Mouse (Mus musculus) heart, embryonic 14.5 days (tissue): ENCODE data around the gene Dennd1c. TPM values are rescaled to one million over a fixed set of nuclear protein-coding genes. Genes with fewer than 3 reads are reported as not detected.
A peak's percentile ranks its signal among the peaks of the same experiment; 100 is the strongest.

Experiments used
- ATAC-seq: fragments of 200-750 bp; cut with Nextera tagmentation; 2 replicates; pipeline ENCODE4 v1.8.0; 2017; ENCODE audit warnings: low read depth, moderate TSS enrichment; ENCODE audit not compliant: insufficient number of reproducible peaks, insufficient read depth, low FRiP score
- H3K27ac ChIP-seq, 2 experiments: fragments of 200-500 bp in 1 of 2; fragments of 300-500 bp in 1 of 2; sonication (generic) in 1 of 2; replicated peaks in 1 of 2; 2 replicates each; pipeline ENCODE4 v1.5.1; 2012 to 2014; ENCODE audit warnings: low read depth in 2 of 2, low read length in 2 of 2, control low read depth in 1 of 2, mild to moderate bottlenecking in 1 of 2, mixed read lengths in 1 of 2; ENCODE audit not compliant: control insufficient read depth in 1 of 2, insufficient read depth in 1 of 2
- H3K27me3 ChIP-seq: fragments of 300-500 bp; sonication (generic); 2 replicates; pipeline ENCODE4 v1.6.1; 2014; ENCODE audit warnings: mild to moderate bottlenecking, low read length, control low read depth; ENCODE audit not compliant: control insufficient read depth, insufficient read depth
- H3K36me3 ChIP-seq: fragments of 300-500 bp; sonication (generic); 2 replicates; pipeline ENCODE4 v1.6.1; 2014; ENCODE audit warnings: mild to moderate bottlenecking, control low read depth, low read length, mixed read lengths; ENCODE audit not compliant: control insufficient read depth, insufficient read depth
- H3K4me1 ChIP-seq, 2 experiments: fragments of 200-500 bp in 1 of 2; fragments of 300-500 bp in 1 of 2; sonication (generic) in 1 of 2; 2 replicates each; pipeline ENCODE4 v1.6.1; 2012 to 2014; ENCODE audit warnings: low read length in 2 of 2, control low read depth in 1 of 2, mixed read lengths in 1 of 2; ENCODE audit not compliant: control insufficient read depth in 2 of 2, insufficient read depth in 2 of 2
- H3K4me2 ChIP-seq: fragments of 300-500 bp; sonication (generic); 2 replicates; pipeline ENCODE4 v1.6.1; 2014; ENCODE audit warnings: mild to moderate bottlenecking, low read length
- H3K4me3 ChIP-seq, 2 experiments: fragments of 200-500 bp in 1 of 2; fragments of 300-500 bp in 1 of 2; sonication (generic) in 1 of 2; 2 replicates each; pipeline ENCODE4 v1.5.1; 2012 to 2014; ENCODE audit warnings: low read length in 2 of 2, mild to moderate bottlenecking in 2 of 2, control low read depth in 1 of 2, low read depth in 1 of 2, moderate library complexity in 1 of 2; ENCODE audit not compliant: control insufficient read depth in 1 of 2, insufficient read depth in 1 of 2
- H3K9ac ChIP-seq: fragments of 300-500 bp; sonication (generic); 2 replicates; pipeline ENCODE4 v1.6.1; 2014; ENCODE audit warnings: mild to moderate bottlenecking, low read length
- H3K9me3 ChIP-seq: fragments of 300-500 bp; sonication (generic); 2 replicates; pipeline ENCODE4 v1.6.1; 2016; ENCODE audit warnings: low read length, control low read depth; ENCODE audit not compliant: control insufficient read depth
- WGBS: fragments of 180-500 bp; shearing (Covaris S2); extraction: QIAGEN DNeasy Blood & Tissue Kit; methylation state at CpG from one replicate; pipeline ENCODE4 v1.1.7; 2014; 5-methylcytosine and 5-hydroxymethylcytosine counted together
- polyA plus RNA-seq: library from polyadenylated mRNA; unstranded; fragments of >200 nt; fragmentation: Nextera tagmentation; extraction: Ambion mirVana; gene quantifications from 2 replicates; pipeline ENCODE4 v1.2.1, GENCODE M21; 2014

The Dennd1c gene
- polyA plus RNA-seq, 1 experiment from 2014 or later, result 0.69 TPM

DNA sequence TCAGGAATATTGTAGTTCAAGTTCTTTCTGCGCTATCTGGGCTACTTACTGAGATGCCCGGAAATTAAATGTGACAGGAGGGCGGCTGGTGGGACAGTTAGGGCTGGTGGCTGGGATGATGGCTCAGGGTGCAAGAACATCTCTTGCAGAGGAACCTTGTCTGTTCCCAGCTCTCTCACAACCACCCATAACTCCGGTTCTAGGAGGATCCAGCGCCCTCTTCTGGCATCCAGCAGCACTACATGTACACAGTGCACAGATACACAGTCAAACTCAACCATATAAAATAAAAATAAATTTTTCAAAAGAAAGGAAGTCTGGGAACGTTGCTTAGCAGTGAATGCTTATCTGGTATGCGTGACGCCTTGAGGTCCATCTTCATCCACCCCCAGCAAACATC lies 39.3 kb downstream of the Dennd1c start:
- 27% methylated on average over 8 of the region's 8 CpGs for WGBS
- 0 out of 2 replicates have a peak, but pooled peaks cover 2% of the 10 kb centered on the region for H3K9me3 ChIP-seq

DNA sequence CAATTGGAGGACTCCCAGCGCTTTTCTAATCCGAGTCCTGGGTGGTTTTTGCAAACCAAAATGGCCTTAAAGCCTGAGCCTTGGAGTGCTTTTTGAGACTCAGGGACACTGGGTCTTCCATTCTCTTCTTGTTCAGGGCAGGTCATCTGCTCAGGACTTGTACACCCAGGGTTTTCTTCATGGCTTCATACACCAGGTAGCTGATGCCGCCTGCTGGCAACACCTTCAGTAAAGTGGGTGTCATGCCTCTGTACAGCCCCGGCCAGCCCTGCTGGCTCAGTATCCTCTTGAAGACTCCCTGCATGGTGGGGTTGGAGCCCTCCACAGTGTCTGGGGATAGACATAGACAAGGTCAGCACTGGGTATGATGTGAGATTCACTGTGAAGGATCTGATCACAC lies 45.5 kb downstream of the Dennd1c start:
- no peak overlapping the region for H3K4me3 ChIP-seq
- no peaks in the 10 kb centered on the region for H3K9me3 ChIP-seq
- peaks cover 12 to 18% of the 10 kb centered on the region in 2 experiments for H3K4me1 ChIP-seq
- H3K36me3 ChIP-seq, result peaks cover 12% of the 10 kb centered on the region
- no peaks in the 10 kb centered on the region; the same call in 1 of the 2 replicates for H3K27me3 ChIP-seq
- H3K27ac ChIP-seq, result no peak overlapping the region
- peak overlapping the region; percentile 66 for H3K4me2 ChIP-seq
- 80% methylated on average over 4 of the region's 4 CpGs for WGBS
- H3K9ac ChIP-seq, result no peak overlapping the region
- ATAC-seq, result no peak

More for the DNA sequence above, 39.3 kb downstream of the Dennd1c start:
- Histone ChIP-seq H3K27ac (no peak overlapping the region), H3K4me2 (no peak overlapping the region), H3K9ac (no peak overlapping the region), H3K4me1 (peaks cover 4 to 6% of the 10 kb centered on the region in 2 experiments), H3K4me3 (no peak overlapping the region), H3K36me3 (no peaks in the 10 kb centered on the region), H3K27me3 (peaks cover 11% of the 10 kb centered on the region; the same call in 1 of the 2 replicates)
- no peak for ATAC-seq

DNA sequence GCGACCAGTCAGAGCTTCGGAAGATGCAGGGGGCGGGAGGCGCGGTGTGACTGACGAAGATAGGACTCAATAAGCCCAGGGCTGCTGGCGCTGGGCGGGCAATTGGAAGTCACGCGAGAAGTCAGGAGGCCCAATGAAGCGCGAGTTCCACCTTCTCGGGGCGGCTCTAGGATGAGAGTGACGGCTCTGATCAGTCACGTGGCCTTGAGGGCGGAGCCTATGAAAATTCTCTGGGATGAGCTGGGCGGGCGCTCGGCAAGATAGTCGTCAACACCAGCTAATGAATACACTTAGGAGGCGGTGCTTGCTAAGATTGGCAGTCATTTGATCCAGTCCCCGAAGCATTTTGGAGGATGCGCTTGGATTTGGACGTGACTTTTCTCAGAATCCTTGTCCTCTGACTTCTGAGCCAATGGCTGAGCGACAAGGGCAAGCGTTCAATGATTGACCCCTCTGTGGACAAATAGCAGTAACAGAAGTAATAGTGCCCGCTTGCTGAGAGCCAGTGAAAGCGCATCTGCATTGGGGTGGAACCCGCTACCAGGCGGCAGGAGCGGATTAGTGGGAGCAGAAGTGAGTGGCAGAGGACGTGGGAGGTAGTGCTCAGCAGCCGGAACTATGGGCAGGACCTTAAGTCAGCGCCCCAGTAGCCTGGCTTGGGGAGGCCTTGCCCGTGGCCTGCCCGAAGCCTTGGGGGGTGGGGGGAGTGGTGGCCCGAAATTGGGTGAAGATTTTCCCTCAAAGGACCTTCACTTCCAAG lies 46.5 kb downstream of the Dennd1c start:
- Histone ChIP-seq H3K27ac (peak overlapping the region; percentile 90 to 95), H3K4me3 (peak overlapping the region; percentile 34 to 51), H3K9me3 (no peaks in the 10 kb centered on the region), H3K4me2 (peak overlapping the region; percentile 66), H3K4me1 (peaks cover 12 to 18% of the 10 kb centered on the region in 2 experiments), H3K9ac (peak overlapping the region; percentile 52), H3K27me3 (no peaks in the 10 kb centered on the region), H3K36me3 (peaks cover 22% of the 10 kb centered on the region)
- ATAC-seq, result peak; percentile 92
- under 1% methylated on average over 38 of the region's 38 CpGs for WGBS

GRCm38 (mm10) chr17:57030931-57031660 lies 47.2 kb downstream of the Dennd1c start, which contains the start of gene Khsrp:
Gene Khsrp, minus strand, starts transcription at chr17:57031522.
- peak within 1 kb of the TSS; percentile 99 for H3K9ac ChIP-seq
- peaks cover 12 to 18% of the 10 kb centered on the region in 2 experiments for H3K4me1 ChIP-seq
- peaks cover 29% of the 10 kb centered on the region for H3K36me3 ChIP-seq
- peak within 1 kb of the TSS; percentile 84 to 97 for H3K4me3 ChIP-seq
- H3K4me2 ChIP-seq, result peak within 1 kb of the TSS; percentile 91
- H3K27me3 ChIP-seq, result no peaks in the 10 kb centered on the region
- peak within 1 kb of the TSS; percentile 90 to 95 for H3K27ac ChIP-seq
- H3K9me3 ChIP-seq, result no peaks in the 10 kb centered on the region
- WGBS, result under 1% methylated on average over 57 of the region's 99 CpGs
- no peak for ATAC-seq

- H3K4me1 ChIP-seq, result peaks cover 12 to 18% of the 10 kb centered on the region in 2 experiments
- peak overlapping the region; percentile 91 for H3K4me2 ChIP-seq
- H3K9me3 ChIP-seq, result no peaks in the 10 kb centered on the region
- 20% methylated on average over 8 of the region's 8 CpGs for WGBS
- ATAC-seq, result no peak
- H3K36me3 ChIP-seq, result peaks cover 43% of the 10 kb centered on the region
- peak overlapping the region; percentile 99 for H3K9ac ChIP-seq
- H3K4me3 ChIP-seq, result peak overlapping the region; percentile 84 to 97
- peak overlapping the region in 1 of 2 experiments; percentile 95; a peak in 1 of 4 replicates for H3K27ac ChIP-seq
- no peaks in the 10 kb centered on the region for H3K27me3 ChIP-seq
Observed at GRCm38 (mm10) chr17:57029691-57030090, 48.6 kb downstream of the Dennd1c start.

- Histone ChIP-seq H3K9me3 (no peaks in the 10 kb centered on the region), H3K36me3 (peaks cover 65% of the 10 kb centered on the region), H3K4me2 (no peak overlapping the region), H3K27me3 (no peaks in the 10 kb centered on the region), H3K4me3 (no peak overlapping the region), H3K4me1 (peaks cover 11 to 16% of the 10 kb centered on the region in 2 experiments), H3K9ac (no peak overlapping the region), H3K27ac (no peak overlapping the region)
- ATAC-seq, result no peak
- WGBS, result 83% methylated on average over 4 of the region's 4 CpGs
Observed at GRCm38 (mm10) chr17:57027471-57027870, 50.8 kb downstream of the Dennd1c start.

DNA sequence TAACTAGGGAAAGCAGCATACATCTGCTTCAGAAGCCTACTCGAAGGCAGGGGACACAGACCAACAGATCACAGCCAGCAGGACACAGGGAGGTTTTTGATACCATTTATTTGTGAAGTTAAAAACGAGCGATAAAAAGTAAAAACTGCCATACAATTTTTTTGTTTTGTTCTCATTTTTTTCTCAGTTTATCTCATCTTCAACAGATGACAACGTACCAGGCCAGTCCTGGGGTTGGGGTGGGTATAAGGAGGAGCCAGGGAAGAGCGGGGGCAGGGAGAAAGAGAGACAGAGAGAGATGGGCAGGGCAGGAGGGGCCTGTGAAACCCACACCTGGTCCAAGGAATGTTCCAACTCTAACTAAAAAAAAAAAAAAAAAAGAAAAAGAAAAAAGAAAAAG lies 57.4 kb downstream of the Dennd1c start:
- Histone ChIP-seq H3K4me1 (no peaks in the 10 kb centered on the region), H3K9ac (no peak overlapping the region), H3K36me3 (peaks cover 65% of the 10 kb centered on the region), H3K4me2 (no peak overlapping the region), H3K9me3 (no peaks in the 10 kb centered on the region), H3K4me3 (no peak overlapping the region), H3K27me3 (no peaks in the 10 kb centered on the region), H3K27ac (no peak overlapping the region)
- 85% methylated on average over 5 of the region's 5 CpGs for WGBS
- ATAC-seq, result no peak
